Mouse (Mus musculus): ENCODE measurements around the gene C1s1. TPM values are rescaled to one million over a fixed set of nuclear protein-coding genes. Genes with fewer than 3 reads are reported as not detected.
"Not testable (repeated sequence)": the region's sequence is repeated elsewhere in the genome, so short reads cannot be mapped to it uniquely, and the experiment has no call there.

Gene C1s1
- polyA plus RNA-seq, 1 experiment = not detected

- Histone ChIP-seq H3K4me3 (ENCODE audit: insufficient read depth, low read depth, low read length) (no peak overlapping the region), H3K4me1 (ENCODE audit: control insufficient read depth, insufficient read depth, low read length) (no peaks in the 10 kb centered on the region)
- WGBS = 71% methylated on average over 22 of the region's 22 CpGs
Observed at GRCm38 (mm10) chr6:124552766-124553165, 10.6 kb upstream of the C1s1 start.

GRCm38 (mm10) chr6:124549023-124549550, 6.9 kb upstream of the C1s1 start:
- H3K27ac ChIP-seq (ENCODE audit: insufficient read depth, low read depth, low read length) = no peak overlapping the region
- 90% methylated on average over 3 of the region's 3 CpGs for WGBS
- H3K4me3 ChIP-seq (ENCODE audit: insufficient read depth, low read depth, low read length) = no peak overlapping the region
- TF ChIP-seq CTCF (IDR thresholded peaks at IDR 0.05; ENCODE audit: insufficient read depth, low read depth, low read length) = no peak
- no peak for TF ChIP-seq POLR2A (IDR thresholded peaks at IDR 0.05; ENCODE audit: insufficient read depth, low read depth, low read length)
- no peaks in the 10 kb centered on the region for H3K4me1 ChIP-seq (ENCODE audit: control insufficient read depth, insufficient read depth, low read length)

More at GRCm38 (mm10) chr6:124552766-124553165, 10.6 kb upstream of the C1s1 start:
- no peak for TF ChIP-seq CTCF (IDR thresholded peaks at IDR 0.05; ENCODE audit: insufficient read depth, low read depth, low read length)
- no peak overlapping the region for H3K27ac ChIP-seq (ENCODE audit: insufficient read depth, low read depth, low read length)

- WGBS = 96% methylated on average over 3 of the region's 3 CpGs
- not testable (repeated sequence) for H3K4me3 ChIP-seq (ENCODE audit: insufficient read depth, low read depth, low read length); H3K27ac ChIP-seq (ENCODE audit: insufficient read depth, low read depth, low read length)
Observed at GRCm38 (mm10) chr6:124547979-124548378, 5.8 kb upstream of the C1s1 start.

GRCm38 (mm10) chr6:124545425-124545824, 3.3 kb upstream of the C1s1 start:
- TF ChIP-seq CTCF (IDR thresholded peaks at IDR 0.05; ENCODE audit: insufficient read depth, low read depth, low read length) = no peak
- TF ChIP-seq POLR2A (IDR thresholded peaks at IDR 0.05; ENCODE audit: insufficient read depth, low read depth, low read length) = no peak
- Histone ChIP-seq H3K4me1 (ENCODE audit: control insufficient read depth, insufficient read depth, low read length) (no peaks in the 10 kb centered on the region), H3K4me3 (ENCODE audit: insufficient read depth, low read depth, low read length) (no peak overlapping the region), H3K27ac (ENCODE audit: insufficient read depth, low read depth, low read length) (no peak overlapping the region)
- 85% methylated on average over 2 of the region's 2 CpGs for WGBS

More at GRCm38 (mm10) chr6:124547979-124548378, 5.8 kb upstream of the C1s1 start:
- not testable (repeated sequence) for H3K4me1 ChIP-seq (ENCODE audit: control insufficient read depth, insufficient read depth, low read length)

- no peak overlapping the region for H3K27ac ChIP-seq (ENCODE audit: insufficient read depth, low read depth, low read length)
- TF ChIP-seq CTCF (IDR thresholded peaks at IDR 0.05; ENCODE audit: insufficient read depth, low read depth, low read length) (no peak), POLR2A (IDR thresholded peaks at IDR 0.05; ENCODE audit: insufficient read depth, low read depth, low read length) (no peak)
- WGBS = 89% methylated on average over 6 of the region's 6 CpGs
- H3K4me3 ChIP-seq (ENCODE audit: insufficient read depth, low read depth, low read length) = no peak overlapping the region
- no peaks in the 10 kb centered on the region for H3K4me1 ChIP-seq (ENCODE audit: control insufficient read depth, insufficient read depth, low read length)
Observed at GRCm38 (mm10) chr6:124544466-124544865, 2.3 kb upstream of the C1s1 start.

- WGBS = 80% methylated on average over 2 of the region's 2 CpGs
Observed at GRCm38 (mm10) chr6:124541176-124541575, 983 bp downstream of the C1s1 start.

GRCm38 (mm10) chr6:124536125-124536829, 5.9 kb downstream of the C1s1 start:
- not testable (repeated sequence) for H3K4me3 ChIP-seq (ENCODE audit: insufficient read depth, low read depth, low read length); H3K4me1 ChIP-seq (ENCODE audit: control insufficient read depth, insufficient read depth, low read length); H3K27ac ChIP-seq (ENCODE audit: insufficient read depth, low read depth, low read length)
- WGBS = 85% methylated on average over 8 of the region's 8 CpGs

More at GRCm38 (mm10) chr6:124541176-124541575, 983 bp downstream of the C1s1 start:
- H3K4me3 ChIP-seq (ENCODE audit: insufficient read depth, low read depth, low read length); H3K27ac ChIP-seq (ENCODE audit: insufficient read depth, low read depth, low read length); H3K4me1 ChIP-seq (ENCODE audit: control insufficient read depth, insufficient read depth, low read length): not testable (repeated sequence)

- no peak overlapping the region for H3K4me3 ChIP-seq (ENCODE audit: insufficient read depth, low read depth, low read length)
- no peaks in the 10 kb centered on the region for H3K4me1 ChIP-seq (ENCODE audit: control insufficient read depth, insufficient read depth, low read length)
- TF ChIP-seq CTCF (IDR thresholded peaks at IDR 0.05; ENCODE audit: insufficient read depth, low read depth, low read length) (no peak), POLR2A (IDR thresholded peaks at IDR 0.05; ENCODE audit: insufficient read depth, low read depth, low read length) (no peak)
- 95% methylated on average over 8 of the region's 8 CpGs for WGBS
- no peak overlapping the region for H3K27ac ChIP-seq (ENCODE audit: insufficient read depth, low read depth, low read length)
Observed at GRCm38 (mm10) chr6:124531077-124531476, 11.1 kb downstream of the C1s1 start.

GRCm38 (mm10) chr6:124527881-124528280, 14.3 kb downstream of the C1s1 start:
- Histone ChIP-seq H3K27ac (ENCODE audit: insufficient read depth, low read depth, low read length) (no peak overlapping the region), H3K4me3 (ENCODE audit: insufficient read depth, low read depth, low read length) (no peak overlapping the region), H3K4me1 (ENCODE audit: control insufficient read depth, insufficient read depth, low read length) (no peaks in the 10 kb centered on the region)
- WGBS = 77% methylated on average over 3 of the region's 3 CpGs
- TF ChIP-seq POLR2A (IDR thresholded peaks at IDR 0.05; ENCODE audit: insufficient read depth, low read depth, low read length) (no peak), CTCF (IDR thresholded peaks at IDR 0.05; ENCODE audit: insufficient read depth, low read depth, low read length) (no peak)

- H3K4me3 ChIP-seq (ENCODE audit: insufficient read depth, low read depth, low read length); H3K4me1 ChIP-seq (ENCODE audit: control insufficient read depth, insufficient read depth, low read length); H3K27ac ChIP-seq (ENCODE audit: insufficient read depth, low read depth, low read length): not testable (repeated sequence)
- 51% methylated on average over 7 of the region's 7 CpGs for WGBS
Observed at GRCm38 (mm10) chr6:124522082-124522481, 20.1 kb downstream of the C1s1 start.

- 93% methylated on average over 4 of the region's 4 CpGs for WGBS
- H3K27ac ChIP-seq (ENCODE audit: insufficient read depth, low read depth, low read length); H3K4me1 ChIP-seq (ENCODE audit: control insufficient read depth, insufficient read depth, low read length); H3K4me3 ChIP-seq (ENCODE audit: insufficient read depth, low read depth, low read length): not testable (repeated sequence)
Observed at GRCm38 (mm10) chr6:124517733-124518132, 24.4 kb downstream of the C1s1 start.

All from olfactory bulb, adult 2 months (tissue).